Mouse (Mus musculus) spleen, postnatal 14 days (tissue): ENCODE data around the gene Eif2d.
"Not testable (repeated sequence)": the region's sequence is repeated elsewhere in the genome, so short reads cannot be mapped to it uniquely, and the experiment has no call there.

Experiments used
- DNase-seq, 2 experiments: peaks; one replicate each; pipeline ENCODE4 v3.0.0; 2021 to 2022; ENCODE audit warnings: low spot score in 2 of 2

Gene Eif2d

DNA sequence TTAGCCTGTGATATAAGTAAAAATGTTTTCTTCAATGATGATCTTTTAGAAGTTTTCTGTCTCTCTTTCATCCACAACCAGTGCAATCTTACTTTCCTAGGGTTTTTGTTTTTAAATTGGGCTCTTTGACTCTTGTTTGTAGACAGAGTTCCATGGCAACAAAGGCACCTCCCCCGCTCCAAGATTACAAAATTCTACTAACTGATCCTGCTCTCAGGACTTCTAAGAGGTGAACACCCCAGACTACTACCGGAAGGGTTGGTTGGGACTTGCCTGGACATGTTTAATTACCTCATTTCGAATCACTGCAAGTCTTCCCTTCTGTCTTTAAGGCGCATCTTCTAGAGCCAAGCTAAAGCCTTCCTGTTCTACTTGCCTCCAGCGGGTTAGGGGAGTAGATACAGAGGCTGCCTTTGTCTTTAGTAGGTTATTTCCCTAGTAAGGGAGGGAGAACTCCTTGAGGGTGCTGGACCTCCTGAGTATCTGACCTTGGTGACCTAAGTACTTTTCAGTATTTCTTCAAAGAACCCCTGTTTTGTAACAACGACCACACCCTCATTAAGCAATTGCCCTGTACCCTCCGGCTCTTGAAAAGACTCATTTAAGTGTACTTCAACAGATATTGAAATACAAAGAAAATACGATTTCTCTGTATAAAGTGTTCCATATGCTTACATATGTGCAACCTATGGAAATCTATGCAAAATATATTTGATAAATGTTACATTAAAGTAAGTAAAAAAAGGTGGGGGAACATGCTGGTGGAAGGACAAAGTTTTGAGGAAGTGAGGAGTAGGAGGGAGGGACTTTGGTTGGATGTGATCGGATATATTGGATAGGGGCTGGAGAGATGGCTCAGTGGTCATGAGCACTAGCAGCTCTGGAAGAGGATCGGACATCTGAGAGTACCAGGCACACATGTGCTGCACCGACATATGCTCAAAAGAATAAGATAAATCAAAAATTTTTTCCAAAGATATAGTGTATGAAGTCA, 13.6 kb upstream of the Eif2d start:
- no peak for DNase-seq

DNA sequence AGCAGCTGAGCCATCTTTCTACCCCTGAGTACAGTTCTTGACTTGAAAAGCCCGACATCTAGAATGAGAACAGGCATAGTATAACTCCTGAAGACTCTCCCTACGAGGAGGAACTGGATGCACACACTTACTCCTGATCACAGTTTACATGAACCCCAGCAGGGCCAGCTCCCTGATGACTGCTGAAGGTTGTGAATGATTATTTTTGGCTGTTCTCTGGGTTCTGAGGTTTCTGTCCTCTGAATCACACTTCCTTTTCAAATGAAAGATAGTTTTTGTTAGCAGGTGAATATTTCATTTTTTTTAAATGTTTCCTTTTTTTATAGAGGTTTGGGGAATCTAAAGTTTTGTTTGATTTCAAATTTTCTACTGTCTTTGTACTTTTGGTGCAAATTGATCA, 11.5 kb upstream of the Eif2d start:
- no peak for DNase-seq

DNA sequence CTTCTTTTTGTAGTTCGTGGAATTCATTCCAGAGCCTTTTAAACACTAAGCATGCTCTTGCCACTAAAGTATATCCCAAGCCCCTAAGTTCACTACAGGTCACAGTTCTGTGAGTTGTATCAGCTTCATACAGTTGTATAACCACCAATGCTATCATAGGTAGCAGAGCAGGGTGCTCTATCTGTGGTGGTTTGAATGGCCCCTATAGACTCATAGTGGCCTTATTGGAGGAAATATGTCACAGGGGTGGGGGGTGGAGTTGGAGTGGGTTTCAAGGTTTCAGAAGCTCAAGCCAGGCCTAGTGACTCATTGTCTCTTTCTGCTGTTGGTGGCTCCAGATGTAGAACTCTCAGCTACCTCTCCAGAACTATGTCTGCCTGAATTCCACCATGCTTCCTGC, 10.5 kb upstream of the Eif2d start:
- no peak for DNase-seq

DNA sequence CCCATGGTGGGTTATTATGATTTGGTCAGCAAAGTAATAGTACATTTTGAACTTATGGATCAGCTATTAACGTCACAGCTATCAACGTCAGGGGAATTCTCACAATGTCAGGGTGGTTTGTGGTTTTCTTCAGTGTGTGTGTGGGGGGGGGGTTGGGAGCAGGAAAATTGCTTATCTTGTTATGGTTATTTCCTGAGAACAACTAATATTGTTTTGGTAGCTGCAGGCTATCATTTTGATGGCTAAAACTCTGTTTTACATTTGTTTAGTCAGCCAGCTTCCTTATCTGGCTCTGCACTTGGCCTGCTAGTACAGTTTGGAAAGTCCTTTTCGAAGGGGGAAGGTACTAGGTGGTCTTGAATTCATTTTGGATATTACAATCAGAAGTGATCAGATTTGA, 7.8 kb upstream of the Eif2d start:
- DNase-seq = not testable (repeated sequence)

DNA sequence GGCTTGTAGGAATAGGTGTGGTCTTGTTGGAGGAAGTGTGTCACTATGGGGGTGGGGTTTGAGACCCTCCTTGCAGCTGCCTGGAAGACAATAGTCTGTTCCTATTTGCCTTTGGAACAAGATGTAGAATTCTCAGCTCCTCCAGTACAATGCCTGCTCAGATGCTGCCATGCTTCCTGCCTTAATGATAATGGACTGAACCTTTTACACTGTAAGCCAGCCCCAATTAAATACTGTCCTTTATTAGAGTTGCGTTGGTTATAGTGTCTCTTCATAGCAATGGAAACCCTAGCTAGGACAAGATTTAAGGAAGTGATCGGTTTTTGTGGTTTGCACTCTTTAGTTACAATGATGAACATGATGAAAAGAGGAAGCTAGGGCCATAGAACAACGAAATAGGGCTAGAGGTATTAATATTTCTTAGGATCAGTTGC, 6.8 kb upstream of the Eif2d start:
- no peak for DNase-seq

DNA sequence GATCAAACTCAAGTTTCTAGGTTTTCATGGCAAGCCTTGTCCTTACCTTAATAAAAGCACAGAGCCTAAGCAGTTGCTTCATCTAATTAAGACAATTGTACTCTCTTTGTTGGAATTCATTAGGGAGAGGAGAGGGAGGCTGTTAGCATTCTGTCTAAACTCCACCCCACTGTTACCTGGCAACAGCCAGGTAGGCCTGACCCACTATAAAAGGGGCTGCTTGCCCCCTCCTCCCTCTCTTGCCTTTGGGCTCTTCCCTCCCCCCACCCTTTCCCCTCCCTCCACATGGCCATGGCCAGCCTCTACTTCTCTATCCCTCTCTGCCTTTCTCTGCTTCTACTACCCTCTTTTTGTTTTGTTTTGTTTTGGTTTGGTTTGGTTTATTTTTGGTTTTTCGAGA, 3.5 kb upstream of the Eif2d start:
- DNase-seq = no peak

DNA sequence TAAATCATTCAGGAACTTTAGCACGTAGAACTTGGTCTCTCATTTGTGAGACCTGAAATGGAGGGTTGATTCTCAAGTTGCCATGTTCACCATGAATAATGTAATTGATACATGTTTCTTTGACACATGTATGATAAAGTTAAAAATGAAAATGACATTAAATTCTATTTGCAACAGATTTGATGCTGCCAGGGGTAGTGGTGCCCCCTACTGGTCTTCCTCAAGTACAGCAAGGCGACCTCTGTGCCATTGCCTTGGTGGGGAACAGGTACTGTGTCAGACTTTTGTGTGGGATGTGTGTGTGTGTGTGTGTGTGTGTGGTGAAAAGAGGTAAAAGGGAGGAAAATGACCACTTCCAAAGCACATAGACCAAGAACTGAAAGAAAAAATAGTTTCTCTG, 2.5 kb downstream of the Eif2d start:
- peak in 1 of 2 experiments; percentile 52 for DNase-seq

DNA sequence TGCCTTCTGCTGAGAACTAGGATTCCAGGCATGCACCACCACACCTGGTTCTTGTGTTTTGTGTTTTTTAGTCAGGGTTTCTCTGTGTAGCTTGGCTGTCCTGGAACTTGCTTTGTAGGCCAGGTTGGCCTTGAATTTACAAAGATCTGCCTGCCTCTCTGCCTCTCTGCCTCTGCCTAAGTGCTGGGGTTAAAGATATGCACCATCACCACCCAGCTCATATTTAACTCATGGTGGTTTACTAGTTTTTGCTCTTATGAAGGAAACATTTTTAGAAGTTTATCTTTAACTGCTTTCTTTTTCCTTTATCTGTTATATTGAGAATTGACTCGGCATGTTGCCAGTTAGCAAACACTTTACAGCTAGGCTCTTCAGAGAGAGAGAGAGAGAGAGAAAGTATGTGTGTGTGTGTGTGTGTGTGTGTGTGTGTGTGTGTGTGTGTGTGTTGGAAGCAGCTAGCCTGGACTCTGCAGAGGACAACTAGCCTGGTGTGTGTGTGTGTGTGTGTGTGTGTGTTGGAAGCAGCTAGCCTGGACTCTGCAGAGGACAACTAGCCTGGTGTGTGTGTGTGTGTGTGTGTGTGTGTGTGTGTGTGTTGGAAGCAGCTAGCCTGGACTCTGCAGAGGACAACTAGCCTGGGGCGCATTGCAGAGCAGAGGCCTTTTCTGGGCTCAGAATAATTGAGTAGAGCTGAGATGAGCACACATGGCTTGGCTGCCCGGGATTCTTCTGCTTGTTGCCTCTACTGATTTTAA, 6.8 kb downstream of the Eif2d start:
- not testable (repeated sequence) for DNase-seq

DNA sequence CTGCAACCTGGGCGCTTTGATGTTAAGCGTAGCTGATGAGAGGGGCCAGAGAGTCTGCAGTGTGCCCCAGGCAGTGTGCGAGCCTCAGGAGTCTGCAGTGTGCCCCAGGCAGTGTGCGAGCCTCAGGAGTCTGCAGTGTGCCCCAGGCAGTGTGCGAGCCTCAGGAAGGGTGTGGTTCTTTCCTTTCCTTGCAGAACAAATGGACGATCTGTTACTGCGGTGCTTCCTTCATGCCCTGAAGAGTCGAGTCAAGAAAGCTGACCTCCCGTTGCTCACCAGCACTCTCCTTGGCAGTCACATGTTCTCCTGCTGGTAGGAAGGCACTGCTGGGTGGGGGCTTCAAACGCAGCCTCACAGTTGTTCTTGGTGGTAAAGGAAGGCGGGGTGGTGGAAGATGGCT, 8.1 kb downstream of the Eif2d start:
- no peak for DNase-seq

DNA sequence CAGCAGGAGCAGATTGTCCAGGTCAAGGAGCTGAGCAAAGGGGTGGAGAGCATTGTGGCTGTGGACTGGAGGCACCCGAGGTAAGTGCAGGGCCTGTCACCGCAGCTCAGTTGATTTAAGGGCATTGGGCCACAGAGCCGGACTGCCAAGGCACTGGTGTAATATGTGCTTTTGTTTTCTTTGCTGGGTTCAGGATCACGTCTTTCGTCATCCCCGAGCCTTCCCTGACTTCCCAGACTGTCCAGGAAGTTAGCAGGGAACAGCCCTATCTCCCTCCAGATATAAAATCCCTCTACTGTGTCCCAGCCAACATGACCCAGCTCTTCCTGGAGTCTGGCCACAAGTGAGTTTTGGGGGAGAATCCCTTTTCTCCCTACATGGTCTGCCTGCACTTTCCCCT, 11.4 kb downstream of the Eif2d start:
- DNase-seq = no peak

DNA sequence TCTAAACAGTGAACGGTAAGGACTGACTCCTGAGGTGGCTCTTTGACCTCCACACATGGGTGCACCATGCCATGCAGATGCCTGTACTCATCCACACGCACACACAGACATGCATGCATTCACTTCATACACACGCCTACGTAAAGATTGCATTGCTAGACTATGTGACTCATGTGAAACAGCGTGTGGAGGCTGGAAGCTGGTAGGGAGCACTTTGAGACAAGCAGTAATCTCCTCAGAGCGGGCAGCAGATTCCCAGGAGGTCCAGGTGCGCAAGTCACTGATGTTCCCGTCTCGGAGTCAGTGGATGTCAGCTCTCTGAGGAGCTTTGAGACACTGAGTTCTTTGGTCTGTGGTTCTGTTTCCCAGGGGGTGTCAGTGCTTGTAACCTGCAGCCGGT, 14.6 kb downstream of the Eif2d start:
- DNase-seq = no peak

DNA sequence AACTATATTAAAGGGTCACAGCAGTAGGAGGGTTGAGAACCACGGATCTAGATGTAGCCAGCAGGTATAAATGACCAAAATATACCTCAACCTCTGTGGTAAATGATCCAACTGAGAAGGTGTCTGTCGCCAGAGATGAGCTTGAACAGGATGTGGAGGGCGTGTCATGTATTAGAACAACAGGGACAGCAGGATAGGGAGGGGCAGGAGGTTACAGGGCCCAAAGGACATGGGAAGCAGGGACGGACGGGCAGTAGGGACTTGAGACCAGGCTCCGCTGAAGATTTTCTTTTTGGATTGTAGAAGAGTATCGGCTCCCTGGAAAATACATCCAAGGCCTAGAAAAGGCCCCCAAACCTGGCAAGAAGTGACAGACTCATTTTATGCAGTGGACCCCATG, 20.0 kb downstream of the Eif2d start:
- no peak for DNase-seq

DNA sequence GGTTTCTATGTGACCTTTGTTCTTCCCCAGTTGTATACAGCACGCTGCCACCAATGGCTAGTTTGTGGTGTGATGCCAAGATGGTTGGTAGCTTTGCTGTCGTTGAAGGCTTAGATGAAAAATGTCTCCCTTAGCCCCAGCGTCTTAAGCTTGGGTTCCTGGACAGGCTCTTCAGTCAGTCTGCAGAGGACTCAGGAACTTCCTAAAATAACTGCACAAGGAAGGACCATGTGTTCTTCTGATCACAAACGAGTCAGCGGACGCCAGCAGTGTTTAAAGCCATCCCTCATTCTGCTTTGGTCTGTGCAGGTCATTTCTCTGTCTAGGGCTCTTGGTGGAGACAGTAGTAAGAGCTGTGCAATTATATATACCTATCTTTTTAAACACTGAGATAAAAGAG, 20.8 kb downstream of the Eif2d start:
- no peak for DNase-seq

DNA sequence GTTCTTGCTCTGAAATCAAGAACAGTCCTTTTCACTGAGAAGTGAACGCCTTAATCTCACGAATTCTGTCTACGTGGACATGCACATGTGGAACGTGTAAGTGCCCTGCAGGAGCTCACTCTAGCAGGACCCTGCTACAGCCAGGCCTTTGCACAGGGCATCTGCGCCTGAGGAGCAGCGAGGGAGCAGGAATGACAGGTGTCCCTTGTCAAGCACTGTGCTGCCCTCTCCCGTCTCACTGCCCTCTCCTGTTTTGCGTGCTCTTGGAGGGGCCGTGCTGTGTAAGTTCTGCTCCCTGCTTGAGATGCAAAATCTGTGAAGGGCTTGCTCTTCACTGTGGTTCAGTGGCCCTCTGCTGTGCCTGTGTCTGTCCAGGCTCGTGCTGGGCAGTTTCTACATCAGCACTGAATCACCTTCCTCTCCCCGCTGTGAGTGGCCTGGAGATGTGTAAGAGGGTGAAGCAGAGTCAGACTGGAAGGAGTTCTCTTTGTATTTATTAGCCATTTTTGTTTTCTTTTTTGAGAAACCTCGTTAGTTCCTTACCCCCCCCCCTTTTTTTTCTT, 21.4 kb downstream of the Eif2d start:
- no peak for DNase-seq

DNA sequence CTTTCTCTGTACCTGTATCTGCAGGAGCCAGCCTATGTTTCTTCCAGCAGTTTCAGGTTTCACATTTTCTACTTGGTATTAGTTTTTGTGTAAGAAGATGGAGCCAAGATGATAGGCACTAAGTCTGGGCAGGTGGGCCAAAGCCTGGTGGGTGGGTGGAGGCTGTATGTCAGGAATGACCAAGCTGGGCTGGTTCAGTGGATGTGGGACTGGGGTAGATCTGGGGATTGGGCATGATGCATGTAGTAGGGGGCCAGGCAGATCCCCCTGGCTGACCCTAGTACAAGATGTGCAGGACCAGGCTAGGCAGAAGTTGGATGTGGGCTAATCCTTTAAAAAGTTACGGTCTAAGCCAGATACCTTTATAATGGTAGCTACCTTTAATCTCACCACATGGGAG, 22.2 kb downstream of the Eif2d start:
- no peak for DNase-seq

DNA sequence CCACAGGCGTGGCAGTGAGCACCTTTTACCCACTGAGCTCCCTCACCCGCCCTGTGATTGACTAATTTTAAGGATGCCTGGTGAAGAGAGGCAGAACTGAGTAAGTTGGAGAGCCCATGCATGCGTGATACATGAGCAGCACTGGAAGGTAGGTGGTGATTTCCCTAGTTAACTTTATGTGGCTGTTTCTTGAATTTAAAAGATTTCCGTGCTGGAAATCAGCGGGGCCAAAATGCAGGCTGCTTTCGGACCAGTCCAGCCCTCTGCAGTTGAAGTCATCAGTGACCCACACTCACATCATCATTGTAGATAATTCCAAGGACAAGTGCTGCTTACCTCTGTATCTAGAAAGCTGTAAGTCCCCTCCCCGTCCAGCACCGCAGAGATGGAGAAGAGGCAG, 22.8 kb downstream of the Eif2d start:
- no peak for DNase-seq

DNA sequence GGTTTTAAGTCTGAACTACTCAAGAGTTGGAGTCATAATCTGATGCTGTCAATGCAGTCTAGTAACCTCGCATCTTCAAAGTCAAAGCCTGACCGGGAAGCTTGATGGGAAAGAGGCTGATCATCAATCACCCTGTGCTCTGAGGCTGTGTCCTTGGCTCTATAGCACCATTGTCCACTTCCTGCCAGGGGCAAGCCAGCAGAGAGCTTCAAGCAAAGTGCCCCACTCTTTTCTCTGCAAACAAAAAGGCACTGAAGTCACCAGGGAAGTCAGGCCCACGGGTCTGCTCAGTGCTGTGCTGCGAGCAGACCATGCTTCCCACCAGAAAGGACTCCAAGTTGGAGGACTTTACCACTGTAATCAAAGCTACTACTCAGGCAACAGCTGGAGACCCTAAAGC, 24.3 kb downstream of the Eif2d start:
- no peak for DNase-seq

DNA sequence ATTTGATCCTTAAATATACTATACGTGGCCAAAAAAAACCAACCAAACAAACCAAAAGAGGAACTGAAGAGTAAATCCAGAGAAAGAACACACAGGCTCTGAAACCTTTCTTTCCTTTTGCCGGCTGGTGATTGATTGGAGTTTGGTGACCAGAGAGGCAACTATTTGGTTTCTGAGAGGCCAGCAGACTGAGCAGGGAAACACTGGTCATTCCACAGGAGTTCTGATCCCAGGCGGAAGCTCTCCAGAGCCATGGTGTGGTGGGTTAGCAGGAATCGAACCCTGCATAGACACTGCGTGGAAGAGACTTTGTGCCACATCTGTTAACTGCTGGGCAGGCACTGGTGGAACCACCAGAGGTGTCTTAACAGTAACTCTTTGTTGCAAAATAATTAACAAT, 25.1 kb downstream of the Eif2d start:
- no peak for DNase-seq

DNA sequence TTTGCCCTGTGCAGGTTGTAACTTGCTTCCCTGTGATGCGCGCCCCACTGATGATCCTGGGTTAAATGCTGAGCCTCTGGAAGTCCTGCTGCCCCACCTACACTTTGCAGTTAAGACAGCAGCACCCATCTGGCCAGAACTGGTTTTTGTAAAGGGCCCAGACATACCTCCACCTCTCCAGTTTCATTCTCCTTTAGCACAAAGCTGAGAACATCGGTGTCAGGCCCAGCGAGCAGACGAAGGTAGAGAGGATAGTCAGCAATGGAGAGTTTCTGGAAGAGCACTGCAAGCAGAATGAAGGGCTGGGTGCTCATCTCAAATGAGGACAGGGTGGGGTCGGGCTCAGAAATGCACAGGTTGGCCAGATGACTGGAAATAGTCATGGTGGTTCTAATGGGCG, 27.4 kb downstream of the Eif2d start:
- DNase-seq = no peak

DNA sequence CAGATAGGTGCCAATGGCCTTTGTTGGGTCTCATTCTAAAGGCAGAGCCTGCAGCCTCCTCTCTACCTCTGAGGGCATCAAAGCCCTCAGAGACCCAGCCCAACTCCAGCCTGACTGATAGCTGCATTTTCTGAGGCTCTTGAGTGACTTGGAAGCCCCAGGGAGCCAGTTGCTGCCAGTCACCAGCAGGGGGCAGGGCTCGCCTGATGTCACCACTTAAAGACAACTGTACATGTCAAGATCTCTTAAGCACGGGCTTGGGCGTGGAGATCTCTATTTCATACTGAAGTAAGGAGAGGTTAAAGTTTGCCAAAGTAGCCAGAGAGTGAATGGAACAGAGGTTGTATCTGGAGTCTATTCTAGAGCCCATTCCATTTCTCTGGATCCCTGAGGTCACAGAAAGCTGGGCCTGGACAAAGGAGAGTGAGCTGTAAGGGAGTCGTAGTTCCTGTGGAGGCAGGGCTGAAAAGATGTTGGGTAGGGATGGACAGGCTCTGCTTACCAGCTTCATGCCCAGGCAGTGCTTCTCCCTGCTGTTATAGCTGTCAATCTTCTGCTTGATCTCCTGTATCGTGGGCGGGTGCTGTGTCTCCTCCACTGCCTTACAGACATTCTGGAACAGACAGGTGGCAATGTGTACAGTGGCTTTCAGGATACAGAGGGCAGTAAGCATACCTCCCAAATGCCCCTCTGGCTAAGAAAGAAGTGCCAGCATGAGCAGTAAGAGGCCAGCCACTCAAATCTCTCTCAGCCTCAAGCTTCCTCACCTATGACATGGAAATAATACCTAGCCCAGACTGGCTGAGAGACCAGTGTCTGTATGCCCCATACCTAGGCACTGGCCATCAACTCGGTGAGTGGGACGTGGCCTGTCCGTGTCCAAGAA, 28.9 kb downstream of the Eif2d start:
- DNase-seq = peak; percentile 57 to 76

DNA sequence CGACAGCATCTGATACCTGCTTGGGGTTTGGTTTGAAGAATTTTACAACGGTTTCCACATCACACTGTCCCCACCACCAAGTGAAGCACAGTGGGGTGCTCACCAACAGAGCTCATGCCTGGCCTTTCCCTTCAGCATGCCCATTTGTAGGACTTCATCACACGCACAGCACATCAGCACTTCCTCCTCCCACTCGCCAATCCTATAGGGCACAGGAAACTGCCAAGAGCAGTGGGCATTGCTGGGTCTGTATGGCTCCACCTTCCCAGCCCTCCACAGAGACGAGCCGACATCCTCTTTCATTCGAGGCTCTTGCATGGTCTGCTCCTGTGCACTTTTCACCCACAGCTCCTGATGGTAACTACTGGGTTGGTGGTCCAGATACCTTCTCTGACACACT, 30.2 kb downstream of the Eif2d start:
- no peak for DNase-seq
